Mouse (Mus musculus) T-helper 1 cell (primary cell): ENCODE results near the gene Sprr2i.

Experiments used
- in situ Hi-C: fragments of 300-600 bp; cut with MboI, MseI; formaldehyde crosslinking; loops from one replicate; pipeline ENCODE4 v1.15.1; 2025; ENCODE audit warnings: high pct_unique_total_duplicates

The Sprr2i gene

GRCm38 (mm10) chr3:92407691-92408090 lies at the start of gene Sprr2i:
Sprr2i (plus strand) TSS chr3:92407991.
- in situ Hi-C loops = no loop called here

- in situ Hi-C loops = no loop called here
These were observed 46.2 kb upstream of the Sprr2i start for GRCm38 (mm10) chr3:92361619-92362018.

GRCm38 (mm10) chr3:92364887-92365286 lies 42.9 kb upstream of the Sprr2i start, which contains the start of gene Sprr2f:
Sprr2f (plus strand) TSS chr3:92365187.
- in situ Hi-C loops = no loop called here

GRCm38 (mm10) chr3:92373613-92374012 lies 34.2 kb upstream of the Sprr2i start:
- in situ Hi-C loops = no loop called here

DNA sequence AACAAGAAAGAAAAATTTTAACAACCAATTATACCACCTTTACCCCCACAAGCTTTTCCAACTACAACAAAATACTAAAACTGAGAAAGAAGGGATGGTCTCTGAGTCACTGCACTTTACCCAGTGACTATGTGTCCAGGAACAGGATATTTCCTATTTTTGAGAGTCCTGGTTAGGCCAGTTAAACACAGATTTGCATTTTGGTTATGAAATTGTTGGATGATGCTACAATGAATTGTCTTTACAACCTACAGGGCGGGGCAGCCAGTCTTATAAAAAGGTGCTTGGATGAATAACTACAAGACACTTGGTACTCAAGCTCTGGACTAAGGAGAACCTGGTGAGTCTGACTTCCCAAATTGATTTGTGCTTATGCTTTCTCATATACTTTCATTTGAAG lies 22.4 kb upstream of the Sprr2i start, which contains the start of gene Sprr2h:
Gene Sprr2h (plus strand): TSS at position 301 of the 400 bp plus-strand sequence.
- in situ Hi-C loops = no loop called here

DNA sequence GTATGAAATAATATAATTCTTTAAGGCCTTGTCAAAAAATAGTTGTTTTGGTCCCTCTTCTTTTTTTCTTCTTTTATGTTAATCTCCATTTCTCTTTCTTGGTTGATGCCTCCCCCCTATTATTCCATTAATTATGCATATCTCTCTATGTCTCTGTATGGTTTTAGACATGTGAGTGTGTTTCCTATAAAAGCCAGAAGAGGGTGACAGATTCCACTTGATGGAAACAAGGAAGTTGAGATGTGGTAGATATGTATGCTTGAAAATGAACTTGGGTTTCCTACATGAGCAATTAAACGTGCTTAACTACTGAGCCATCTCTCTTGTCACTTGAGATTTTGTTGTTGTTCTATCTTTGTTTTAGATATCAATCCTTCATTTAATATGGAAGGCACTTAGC lies 13.5 kb upstream of the Sprr2i start:
- in situ Hi-C loops = loop anchor here (10.0 kb wide), 1 partner anchor 200 kb away; no protein-coding TSS in a partner anchor

DNA sequence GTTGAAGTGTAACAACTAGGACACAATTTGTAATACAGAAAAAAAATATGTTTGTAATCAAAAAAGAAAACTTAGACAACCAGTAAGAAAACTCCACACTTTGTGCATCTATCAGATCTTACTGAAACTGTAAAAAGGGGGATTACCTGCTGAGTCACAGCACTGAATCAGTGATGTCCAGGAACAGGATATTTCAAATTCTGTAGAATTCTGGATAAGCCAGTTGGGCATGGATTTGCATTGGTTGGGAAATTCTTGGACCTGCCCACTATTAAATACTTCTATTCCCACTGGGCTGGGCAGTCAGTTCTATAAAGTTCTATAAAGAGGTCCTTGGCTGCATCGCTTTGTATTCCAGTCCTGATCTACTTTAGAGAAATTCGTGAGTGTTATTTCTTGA lies 10.0 kb downstream of the Sprr2i start, which contains the start of gene Sprr2j-ps:
Gene Sprr2j-ps (plus strand): TSS at position 301 of the 400 bp plus-strand sequence.
- in situ Hi-C loops = no loop called here

DNA sequence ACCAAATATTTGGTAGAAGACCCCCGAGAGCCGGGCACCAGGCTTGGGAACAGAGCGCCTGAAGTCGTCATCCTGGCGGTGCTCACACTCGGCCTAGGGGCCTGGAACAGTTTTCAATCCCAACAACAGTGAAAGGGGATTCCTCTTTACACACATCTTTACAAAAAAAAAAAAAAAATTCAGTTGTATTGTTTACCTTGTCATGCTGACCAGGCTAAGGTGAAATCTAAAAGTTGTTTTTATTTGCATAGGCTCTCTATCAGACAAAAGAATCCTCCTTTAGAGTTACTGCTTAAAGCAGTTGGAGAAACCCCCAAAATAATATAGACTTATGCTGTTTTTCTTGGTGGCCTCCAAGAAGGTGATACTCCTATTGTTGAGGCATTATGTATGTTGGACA lies 21.5 kb downstream of the Sprr2i start, which contains the start of gene Gm9774:
Gene Gm9774 (minus strand): TSS at position 101 of the 400 bp plus-strand sequence.
- in situ Hi-C loops = no loop called here

DNA sequence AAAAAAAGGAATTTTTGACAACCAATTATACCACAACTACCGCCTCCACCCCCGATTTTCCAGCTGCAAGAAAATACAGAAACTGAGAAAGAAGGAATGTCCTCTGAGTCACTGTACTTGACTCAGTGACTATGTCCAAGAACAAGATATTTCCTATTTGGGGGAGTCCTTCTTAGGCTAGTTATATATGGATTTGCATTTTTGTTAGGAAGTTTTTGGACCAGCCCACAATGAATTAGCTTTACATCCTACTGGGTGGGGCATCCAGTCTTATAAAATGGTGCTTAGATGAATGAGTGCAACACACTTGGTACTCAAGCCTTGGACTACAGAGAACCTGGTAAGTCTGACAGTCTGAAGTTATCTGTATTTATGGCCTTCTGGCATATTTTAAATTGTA lies 24.5 kb downstream of the Sprr2i start, which contains the start of gene Sprr2k:
Gene Sprr2k (plus strand): TSS at position 301 of the 400 bp plus-strand sequence.
- in situ Hi-C loops = no loop called here

GRCm38 (mm10) chr3:92438689-92439088 lies 30.9 kb downstream of the Sprr2i start, which contains the start of gene Sprr1b:
Sprr1b (minus strand) TSS chr3:92438789.
- in situ Hi-C loops = no loop called here

- in situ Hi-C loops = no loop called here
These were observed 32.4 kb downstream of the Sprr2i start for GRCm38 (mm10) chr3:92440177-92440576.

DNA sequence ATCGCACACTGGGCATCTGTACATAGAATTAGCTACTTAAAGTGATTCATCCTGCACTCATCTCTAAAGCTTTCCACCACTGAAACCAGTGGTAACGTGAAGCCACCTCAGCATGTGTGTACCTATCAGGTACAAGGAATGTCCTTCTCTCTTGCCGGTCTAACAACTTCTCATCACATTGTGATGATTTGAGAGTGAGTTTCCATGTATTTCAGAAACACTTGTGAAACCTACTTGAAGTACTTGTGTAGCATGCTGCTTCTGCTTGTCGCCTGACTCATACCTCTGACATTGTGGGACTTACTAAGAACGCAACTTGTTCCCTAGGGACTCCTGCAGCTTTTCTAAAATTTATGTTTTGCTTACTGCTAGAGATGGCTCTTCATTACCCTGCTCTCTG lies 47.4 kb downstream of the Sprr2i start:
- in situ Hi-C loops = no loop called here

GRCm38 (mm10) chr3:92458620-92459019 lies 50.8 kb downstream of the Sprr2i start, which contains the start of gene Sprr3:
Sprr3 (minus strand) TSS chr3:92458720.
- in situ Hi-C loops = no loop called here
